Mouse (Mus musculus) kidney, postnatal 0 days (tissue): ENCODE measurements around the gene Ephb3. TPM values are rescaled to one million over a fixed set of nuclear protein-coding genes. Genes with fewer than 3 reads are reported as not detected.

Source experiments
- ATAC-seq: fragments of 200-750 bp; cut with Nextera tagmentation; replicated peaks from 2 replicates; pipeline ENCODE4 v1.8.0; 2017; ENCODE audit warnings: low read depth, moderate number of reproducible peaks, moderate TSS enrichment, moderate library complexity; ENCODE audit not compliant: low FRiP score
- DNase-seq: peaks from one replicate; pipeline ENCODE4 v3.0.0-alpha.2; 2016; ENCODE audit warnings: low spot score
- H3K27ac ChIP-seq: fragments of 300-500 bp; sonication (generic); 2 replicates; pipeline ENCODE4 v1.5.1; 2014; ENCODE audit warnings: mild to moderate bottlenecking
- H3K27me3 ChIP-seq: fragments of 300-500 bp; sonication (generic); 2 replicates; pipeline ENCODE4 v1.6.1; 2014; ENCODE audit warnings: low read length, mixed read lengths; ENCODE audit not compliant: insufficient read depth
- H3K36me3 ChIP-seq: fragments of 300-500 bp; sonication (generic); 2 replicates; pipeline ENCODE4 v1.6.1; 2014; ENCODE audit warnings: low read length, mixed read lengths; ENCODE audit not compliant: insufficient read depth
- H3K4me1 ChIP-seq: fragments of 300-500 bp; sonication (generic); replicated peaks from 2 replicates; pipeline ENCODE4 v1.6.1; 2014; ENCODE audit warnings: antibody characterized with exemption, low read length, mixed read lengths; ENCODE audit not compliant: insufficient read depth
- H3K4me2 ChIP-seq: fragments of 300-500 bp; sonication (generic); 2 replicates; pipeline ENCODE4 v1.6.1; 2014; ENCODE audit warnings: mild to moderate bottlenecking, low read length, moderate library complexity, mixed read lengths
- H3K4me3 ChIP-seq: fragments of 300-500 bp; sonication (generic); replicated peaks from 2 replicates; pipeline ENCODE4 v1.5.1; 2014; ENCODE audit warnings: low read depth, low read length
- H3K9ac ChIP-seq: fragments of 300-500 bp; sonication (generic); 2 replicates; pipeline ENCODE4 v1.6.1; 2014; ENCODE audit warnings: low read depth, low read length
- H3K9me3 ChIP-seq: fragments of 300-500 bp; sonication (generic); replicated peaks from 2 replicates; pipeline ENCODE4 v1.6.1; 2016; ENCODE audit warnings: low read length, inconsistent platforms, mixed read lengths
- CTCF ChIP-seq: IDR thresholded peaks from 2 replicates; pipeline ENCODE4 v1.5.1; 2016; ENCODE audit warnings: antibody characterized with exemption, low read depth, mild to moderate bottlenecking, moderate library complexity
- WGBS: fragments of 180-500 bp; shearing (Covaris S2); extraction: QIAGEN DNeasy Blood & Tissue Kit; methylation state at CpG from one replicate; pipeline ENCODE4 v1.1.7; 2014; 5-methylcytosine and 5-hydroxymethylcytosine counted together
- polyA plus RNA-seq: library from polyadenylated mRNA; unstranded; fragments of >200 nt; fragmentation: Nextera tagmentation; extraction: Ambion mirVana; gene quantifications from 2 replicates; pipeline ENCODE4 v1.2.1, GENCODE M21; 2015

Gene Ephb3
- polyA plus RNA-seq, 1 experiment from 2014 or later, result 12.2 TPM

DNA sequence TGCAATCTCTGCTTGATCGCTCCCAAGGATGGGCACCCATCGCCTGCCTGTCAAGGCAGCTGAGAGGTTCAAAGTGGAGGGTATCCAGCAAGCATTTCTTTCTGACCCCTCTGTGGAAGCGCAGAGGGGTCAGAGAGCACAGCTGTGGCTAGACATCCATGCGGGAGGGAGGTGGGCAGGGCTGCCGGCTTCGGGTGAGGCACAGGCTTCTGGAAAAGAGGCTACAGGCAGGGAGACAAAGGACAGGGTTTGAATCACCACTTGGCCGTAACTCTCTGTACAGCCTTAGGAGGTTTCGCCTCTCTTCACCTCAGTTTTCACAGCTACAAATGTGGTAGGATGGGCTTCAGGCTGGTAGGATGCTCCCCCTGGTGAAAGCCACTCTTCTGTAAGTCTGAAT lies 38.4 kb downstream of the Ephb3 start:
- ATAC-seq (no peak), DNase-seq (no peak)
- Histone ChIP-seq H3K9me3 (no peaks in the 10 kb centered on the region), H3K4me2 (no peak overlapping the region), H3K4me1 (peaks cover 18% of the 10 kb centered on the region; the same call in 1 of the 2 replicates), H3K27ac (no peak overlapping the region), H3K36me3 (no peaks in the 10 kb centered on the region), H3K9ac (no peak overlapping the region), H3K4me3 (no peak overlapping the region), H3K27me3 (no peaks in the 10 kb centered on the region)
- WGBS, result 45% methylated on average over 8 of the region's 8 CpGs
- TF ChIP-seq CTCF, result no peak

DNA sequence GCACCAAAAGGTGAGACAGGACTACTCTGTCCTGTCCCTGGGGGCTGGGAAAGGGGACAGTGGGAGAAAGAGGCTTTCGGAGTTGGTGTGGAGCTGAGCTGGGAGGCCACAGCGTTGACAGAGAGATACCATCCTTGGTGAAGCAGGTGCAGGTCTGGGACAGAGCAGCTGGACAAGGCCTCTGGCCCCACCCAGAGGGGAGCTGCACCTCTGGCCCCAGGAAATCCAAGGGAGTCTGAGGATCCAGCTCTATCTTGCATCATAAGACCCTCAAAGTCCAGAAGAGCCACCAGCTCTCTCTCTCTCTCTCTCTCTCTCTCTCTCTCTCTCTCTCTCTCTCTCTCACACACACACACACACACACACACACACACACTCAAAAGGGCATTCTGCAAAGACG lies 40.2 kb downstream of the Ephb3 start:
- no peak overlapping the region for H3K4me3 ChIP-seq
- ATAC-seq (no peak), DNase-seq (no peak)
- peaks cover 4% of the 10 kb centered on the region for H3K27me3 ChIP-seq
- H3K9ac ChIP-seq, result no peak overlapping the region
- 61% methylated on average over 3 of the region's 3 CpGs for WGBS
- H3K4me1 ChIP-seq, result peaks cover 21% of the 10 kb centered on the region
- no peak for TF ChIP-seq CTCF
- no peak overlapping the region for H3K4me2 ChIP-seq
- no peaks in the 10 kb centered on the region for H3K9me3 ChIP-seq
- H3K36me3 ChIP-seq, result no peaks in the 10 kb centered on the region
- no peak overlapping the region for H3K27ac ChIP-seq

DNA sequence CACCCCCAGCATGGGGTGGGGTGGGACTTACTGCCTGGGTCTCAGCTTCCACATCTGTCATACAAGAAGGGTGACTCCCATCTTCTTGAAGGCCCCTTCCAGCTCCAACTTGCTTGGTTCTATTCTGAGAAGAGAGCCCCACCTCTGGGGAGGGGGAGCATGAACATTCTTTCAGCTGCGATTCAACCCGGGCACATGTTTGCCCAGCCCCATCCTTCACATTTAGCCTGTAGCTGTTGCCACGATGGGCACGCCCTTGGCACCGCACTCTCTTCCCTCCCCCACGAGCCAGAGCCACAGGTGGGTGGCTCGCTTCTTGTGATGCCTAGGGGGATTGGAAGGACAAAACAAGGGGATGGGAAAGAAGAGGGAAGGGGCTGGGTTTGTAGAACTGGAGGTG lies 40.8 kb downstream of the Ephb3 start:
- 16% methylated on average over 7 of the region's 7 CpGs for WGBS
- Histone ChIP-seq H3K9me3 (no peaks in the 10 kb centered on the region), H3K4me2 (no peak overlapping the region), H3K27me3 (peaks cover 4% of the 10 kb centered on the region), H3K4me1 (peaks cover 20% of the 10 kb centered on the region), H3K4me3 (no peak overlapping the region), H3K36me3 (no peaks in the 10 kb centered on the region), H3K9ac (no peak overlapping the region), H3K27ac (no peak overlapping the region)
- no peak for ATAC-seq
- DNase-seq, result no peak
- no peak for TF ChIP-seq CTCF

DNA sequence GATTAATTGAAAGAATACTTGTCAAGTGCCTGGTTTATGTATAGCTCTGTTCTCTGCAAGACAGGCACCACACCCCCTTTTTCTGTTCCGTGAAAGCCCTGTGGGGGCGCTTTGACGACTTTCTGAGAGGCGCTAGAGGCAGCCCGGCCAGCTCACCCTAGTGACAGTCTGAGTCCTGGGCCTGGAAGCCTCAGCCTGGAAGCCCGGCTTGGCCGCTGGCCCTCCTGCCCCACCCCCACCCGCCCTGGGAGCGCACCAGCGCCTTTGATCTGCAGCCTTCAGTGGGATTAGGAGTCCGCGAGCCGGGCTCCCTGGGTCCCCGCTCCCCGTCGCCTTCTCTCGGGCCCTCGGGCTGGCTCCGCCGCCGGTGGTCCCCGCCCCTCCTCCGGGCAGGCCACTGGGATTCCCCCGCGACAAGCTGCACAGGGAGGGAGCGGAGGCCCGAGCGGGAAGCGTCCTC lies 41.4 kb downstream of the Ephb3 start:
- H3K27me3 ChIP-seq, result peaks cover 6% of the 10 kb centered on the region
- peak; percentile 64 for TF ChIP-seq CTCF
- peak overlapping the region; percentile 11; the same call in 1 of the 2 replicates for H3K27ac ChIP-seq
- peak; percentile 87 for ATAC-seq
- peaks cover 18% of the 10 kb centered on the region for H3K4me1 ChIP-seq
- H3K36me3 ChIP-seq, result no peaks in the 10 kb centered on the region
- under 1% methylated on average over 29 of the region's 29 CpGs for WGBS
- H3K4me3 ChIP-seq, result peak overlapping the region; percentile 30
- peak; percentile 95 for DNase-seq
- H3K9me3 ChIP-seq, result no peaks in the 10 kb centered on the region
- peak overlapping the region; percentile 74 for H3K4me2 ChIP-seq
- H3K9ac ChIP-seq, result peak overlapping the region; percentile 59

DNA sequence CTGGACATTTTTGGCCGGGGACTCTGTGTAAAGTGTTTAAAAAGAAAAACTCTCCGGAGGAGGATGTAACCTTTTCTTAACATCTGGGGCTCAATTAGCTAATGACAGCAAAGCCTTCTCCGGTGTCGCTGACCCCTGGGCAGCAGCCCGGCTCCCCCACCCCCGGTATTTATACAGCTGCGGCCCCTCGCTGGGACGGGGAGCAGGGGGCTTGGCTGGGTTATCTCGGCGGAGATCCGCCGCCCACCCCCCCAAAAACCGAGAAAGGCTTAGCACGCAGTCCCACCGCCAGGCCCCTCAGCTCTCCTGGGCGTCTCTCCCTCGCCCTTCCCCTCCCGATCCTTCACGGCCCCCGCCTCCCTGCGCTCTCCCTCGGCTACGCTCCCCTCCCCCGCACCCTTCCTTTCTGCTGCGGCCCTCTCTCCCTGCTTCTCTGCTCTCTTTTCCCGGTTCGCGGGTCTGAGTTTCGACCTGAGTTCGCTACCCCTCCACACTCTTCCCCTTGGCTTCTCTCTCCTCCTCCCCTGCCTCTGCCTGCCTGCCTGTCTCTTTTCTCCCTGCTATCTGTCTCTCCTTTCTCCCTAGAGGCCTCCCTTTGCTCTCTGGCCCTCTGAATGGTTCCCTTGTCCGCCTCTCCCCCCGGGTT lies 42.0 kb downstream of the Ephb3 start:
- H3K4me1 ChIP-seq, result peaks cover 18% of the 10 kb centered on the region
- ATAC-seq (peak; percentile 52), DNase-seq (peak; percentile 83)
- peak overlapping the region; percentile 30 for H3K4me3 ChIP-seq
- peaks cover 7% of the 10 kb centered on the region for H3K27me3 ChIP-seq
- WGBS, result 1% methylated on average over 28 of the region's 33 CpGs
- no peak for TF ChIP-seq CTCF
- H3K9ac ChIP-seq, result peak overlapping the region; percentile 59
- H3K36me3 ChIP-seq, result no peaks in the 10 kb centered on the region
- H3K4me2 ChIP-seq, result peak overlapping the region; percentile 74
- no peaks in the 10 kb centered on the region for H3K9me3 ChIP-seq
- peak overlapping the region; percentile 13 for H3K27ac ChIP-seq

DNA sequence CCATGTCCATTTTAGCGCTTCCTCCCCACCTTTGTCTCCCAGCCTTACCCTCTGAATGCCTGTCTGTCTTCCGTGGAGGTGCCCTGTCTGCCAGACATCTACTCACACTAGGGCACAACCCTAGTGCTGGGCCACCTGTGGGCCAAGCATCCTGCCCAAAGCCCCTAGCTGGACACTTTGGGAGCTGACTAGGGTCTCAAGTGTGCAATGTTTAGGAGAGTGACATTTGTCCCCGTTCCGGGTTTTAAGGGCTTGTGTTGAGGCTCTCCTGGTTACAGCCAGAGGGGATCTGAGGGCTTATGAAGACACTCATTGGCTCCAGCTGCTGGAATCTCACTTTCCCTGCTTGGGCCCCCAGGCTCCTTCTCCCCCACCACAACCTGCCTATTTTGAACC lies 42.5 kb downstream of the Ephb3 start:
- peaks cover 7% of the 10 kb centered on the region for H3K27me3 ChIP-seq
- 0 out of 2 replicates have a peak overlapping the region, but pooled peaks have one; percentile 13 for H3K27ac ChIP-seq
- H3K9ac ChIP-seq, result peak overlapping the region; percentile 59

More for the DNA sequence above, 42.5 kb downstream of the Ephb3 start:
- no peak for ATAC-seq
- TF ChIP-seq CTCF, result no peak
- Histone ChIP-seq H3K9me3 (no peaks in the 10 kb centered on the region), H3K4me2 (peak overlapping the region; percentile 74), H3K4me1 (peaks cover 18% of the 10 kb centered on the region), H3K4me3 (no peak overlapping the region), H3K36me3 (no peaks in the 10 kb centered on the region)
- DNase-seq, result no peak
- WGBS, result 12% methylated on average over 4 of the region's 4 CpGs
